Mouse (Mus musculus) heart, adult 2 months (tissue): Measurements from ENCODE around the gene H2-Ob. TPM values are rescaled to one million over a fixed set of nuclear protein-coding genes. Genes with fewer than 3 reads are reported as not detected.
A peak's percentile ranks its signal among the peaks of the same experiment; 100 is the strongest.

Experiments
- DNase-seq, 2 experiments: peaks; one replicate each; pipeline ENCODE4 v3.0.0; 2021
- H3K27ac ChIP-seq: fragments of 200-600 bp; 2 replicates; pipeline ENCODE4 v1.8.1; 2022
- H3K27me3 ChIP-seq: fragments of 200-500 bp; 2 replicates; pipeline ENCODE4 v1.6.1; 2012; ENCODE audit warnings: mild to moderate bottlenecking, low read length, inconsistent platforms, mixed read lengths; ENCODE audit not compliant: control insufficient read depth, insufficient read depth
- H3K36me3 ChIP-seq: fragments of 200-500 bp; 2 replicates; pipeline ENCODE4 v1.6.1; 2012; ENCODE audit warnings: low read length, inconsistent platforms; ENCODE audit not compliant: control insufficient read depth, insufficient read depth
- H3K4me1 ChIP-seq: fragments of 200-500 bp; 2 replicates; pipeline ENCODE4 v1.6.1; 2011; ENCODE audit warnings: low read length; ENCODE audit not compliant: control insufficient read depth, insufficient read depth
- H3K4me3 ChIP-seq: fragments of 200-600 bp; 2 replicates; pipeline ENCODE4 v1.8.1; 2022
- H3K79me2 ChIP-seq: fragments of 200-500 bp; replicated peaks from 2 replicates; pipeline ENCODE4 v1.6.1; 2012; ENCODE audit warnings: mild to moderate bottlenecking, inconsistent platforms, low read length, moderate library complexity, mixed read lengths; ENCODE audit not compliant: control insufficient read depth, insufficient read depth
- H3K9ac ChIP-seq: fragments of 200-500 bp; 2 replicates; pipeline ENCODE4 v1.6.1; 2012; ENCODE audit warnings: low read depth, mild to moderate bottlenecking, control low read depth, inconsistent platforms, low read length, mixed read lengths
- CTCF ChIP-seq: fragments of 200-600 bp; IDR thresholded peaks from 2 replicates; pipeline ENCODE4 v1.8.1; 2022; ENCODE audit warnings: antibody characterized with exemption, mild to moderate bottlenecking, moderate library complexity
- EP300 ChIP-seq: fragments of 200-500 bp; IDR thresholded peaks from 2 replicates; pipeline ENCODE4 v1.6.1; 2011; ENCODE audit warnings: low read depth, low read length, control low read depth; ENCODE audit not compliant: insufficient read depth
- POLR2A ChIP-seq: fragments of 200-500 bp; IDR thresholded peaks from 2 replicates; pipeline ENCODE4 v1.6.1; 2011; ENCODE audit warnings: mild to moderate bottlenecking, low read depth, low read length, control low read depth; ENCODE audit not compliant: insufficient read depth
- WGBS: fragments of 180-500 bp; shearing (Covaris S2); methylation state at CpG from one replicate; pipeline ENCODE4 v1.1.7; 2018; 5-methylcytosine and 5-hydroxymethylcytosine counted together
- intact Hi-C: fragments of 180-260 bp; cut with DNase I; formaldehyde crosslinking; loops from one replicate; pipeline ENCODE4 v1.15.1; 2025
- polyA plus RNA-seq: library from polyadenylated mRNA; depleted of rRNA; stranded (reverse); fragments of >200 nt; gene quantifications from 2 replicates; pipeline ENCODE4 v1.2.3, GENCODE M21; 2012
- total RNA-seq, 2 experiments: library from RNA; stranded (reverse); gene quantifications; 2 replicates each; pipeline ENCODE4 v1.2.3; 2021

H2-Ob gene
- total and polyA plus RNA-seq, 3 experiments, result 0.55 to 6.2 (median 1.0) TPM

DNA sequence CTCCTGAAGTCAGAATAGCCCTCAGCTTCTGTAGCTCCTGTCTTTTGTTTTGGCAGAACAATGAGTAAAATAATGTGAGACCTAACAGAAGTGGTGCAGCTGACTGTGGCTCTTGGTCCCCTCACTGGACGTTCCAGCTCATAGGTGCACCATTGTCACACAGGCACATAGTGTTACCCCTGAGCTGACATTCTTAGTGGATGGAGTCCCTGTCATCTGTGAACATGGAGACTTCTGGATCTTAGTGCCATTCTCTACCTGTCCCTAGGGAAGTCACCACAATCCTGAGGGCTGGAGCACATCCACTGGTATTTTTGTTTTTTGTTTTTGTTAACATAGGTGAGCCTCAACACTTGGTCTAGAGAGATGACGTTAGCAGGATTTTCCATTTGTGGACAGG lies 32.2 kb downstream of the H2-Ob start:
- DNase-seq, result no peak
- Histone ChIP-seq H3K4me3 (no peak overlapping the region), H3K79me2 (no peaks in the 10 kb centered on the region), H3K27ac (no peak overlapping the region), H3K27me3 (no peaks in the 10 kb centered on the region), H3K36me3 (no peaks in the 10 kb centered on the region), H3K9ac (no peak overlapping the region), H3K4me1 (no peaks in the 10 kb centered on the region)
- intact Hi-C loops, result no loop called here
- no peak for TF ChIP-seq CTCF
- no peak for TF ChIP-seq EP300
- TF ChIP-seq POLR2A, result no peak
- 58% methylated on average over 2 of the region's 2 CpGs for WGBS

DNA sequence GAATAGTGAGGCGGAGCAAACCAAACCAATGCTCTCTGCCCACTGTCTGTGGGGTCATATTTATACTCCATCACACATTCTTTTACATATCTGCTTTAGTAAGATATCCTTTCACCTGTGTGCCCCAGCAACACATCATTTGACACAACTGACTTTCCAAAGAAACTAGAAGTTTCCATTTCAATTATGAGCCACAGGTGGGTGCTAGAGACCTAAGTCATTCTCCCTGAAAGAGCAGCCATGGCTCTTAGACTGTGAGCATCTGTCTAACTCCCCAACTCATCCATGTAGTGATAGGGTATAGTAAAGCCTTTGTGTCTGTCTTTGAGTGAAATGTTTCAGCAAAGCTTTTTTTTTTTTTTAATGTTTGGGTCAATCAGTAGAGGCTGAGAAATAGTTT lies 33.4 kb downstream of the H2-Ob start:
- 87% methylated on average over 1 of the region's 1 CpGs for WGBS
- Histone ChIP-seq H3K36me3 (no peaks in the 10 kb centered on the region), H3K4me3 (no peak overlapping the region), H3K27me3 (no peaks in the 10 kb centered on the region), H3K27ac (no peak overlapping the region), H3K9ac (no peak overlapping the region), H3K79me2 (no peaks in the 10 kb centered on the region), H3K4me1 (no peaks in the 10 kb centered on the region)
- 0 out of 2 replicates have a peak, but pooled peaks have one; percentile 5 for TF ChIP-seq CTCF
- TF ChIP-seq POLR2A, result no peak
- TF ChIP-seq EP300, result no peak
- intact Hi-C loops, result no loop called here
- no peak for DNase-seq

DNA sequence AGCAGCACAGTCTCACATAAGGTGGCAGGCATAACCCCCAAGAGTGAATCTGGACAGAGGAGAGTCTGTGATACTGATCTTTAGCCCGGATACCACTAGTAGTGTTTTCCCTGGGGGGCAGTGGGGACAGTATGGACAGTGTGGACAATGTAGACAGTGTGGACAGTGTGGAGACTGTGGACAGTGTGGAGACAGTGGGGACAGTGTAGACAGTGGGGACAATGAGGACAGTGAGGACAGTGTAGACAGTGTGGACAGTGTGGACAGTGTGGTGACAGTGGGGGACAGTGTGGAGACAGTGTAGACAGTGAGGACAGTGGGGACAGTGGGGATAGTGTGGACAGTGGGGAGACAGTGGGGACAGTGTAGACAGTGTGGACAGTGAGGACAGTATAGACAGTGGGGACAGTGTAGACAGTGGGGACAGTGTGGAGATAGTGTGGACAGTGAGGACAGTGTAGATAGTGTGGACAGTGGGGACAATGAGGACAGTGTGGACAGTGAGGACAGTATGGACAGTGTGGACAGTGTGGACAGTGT lies 41.9 kb downstream of the H2-Ob start:
- H3K27ac ChIP-seq, result no peak overlapping the region
- H3K27me3 ChIP-seq, result no peaks in the 10 kb centered on the region
- no peak for DNase-seq
- intact Hi-C loops, result no loop called here
- H3K79me2 ChIP-seq, result no peaks in the 10 kb centered on the region
- H3K9ac ChIP-seq, result no peak overlapping the region
- no peaks in the 10 kb centered on the region for H3K4me1 ChIP-seq
- H3K4me3 ChIP-seq, result no peak overlapping the region
- TF ChIP-seq CTCF (no peak), EP300 (no peak), POLR2A (no peak)
- WGBS, result 55% methylated on average over 1 of the region's 1 CpGs
- H3K36me3 ChIP-seq, result no peaks in the 10 kb centered on the region

DNA sequence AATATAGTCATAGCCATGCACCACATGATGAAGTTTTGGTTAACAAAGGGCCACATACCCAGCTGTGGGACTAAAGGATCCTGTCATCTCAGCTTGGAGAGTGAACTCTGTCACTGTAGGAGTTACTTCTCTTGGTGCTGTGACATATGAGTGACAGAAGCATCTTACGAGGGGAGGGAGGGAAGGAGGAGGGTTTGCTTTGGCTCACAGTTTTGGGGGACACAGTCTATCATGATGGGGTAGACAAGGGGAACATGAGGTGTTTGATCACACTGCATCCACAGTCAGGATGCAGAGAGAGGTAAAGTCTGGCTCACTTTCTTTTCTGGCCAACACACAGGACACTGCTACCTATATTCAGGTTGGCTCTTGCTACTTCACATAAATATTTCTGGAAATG lies 43.1 kb downstream of the H2-Ob start:
- Histone ChIP-seq H3K4me1 (no peaks in the 10 kb centered on the region), H3K27me3 (no peaks in the 10 kb centered on the region), H3K9ac (no peak overlapping the region), H3K27ac (no peak overlapping the region), H3K4me3 (no peak overlapping the region), H3K79me2 (no peaks in the 10 kb centered on the region), H3K36me3 (no peaks in the 10 kb centered on the region)
- WGBS, result 48% methylated on average over 1 of the region's 1 CpGs
- TF ChIP-seq POLR2A (no peak), EP300 (no peak), CTCF (no peak)
- no peak for DNase-seq
- intact Hi-C loops, result no loop called here

DNA sequence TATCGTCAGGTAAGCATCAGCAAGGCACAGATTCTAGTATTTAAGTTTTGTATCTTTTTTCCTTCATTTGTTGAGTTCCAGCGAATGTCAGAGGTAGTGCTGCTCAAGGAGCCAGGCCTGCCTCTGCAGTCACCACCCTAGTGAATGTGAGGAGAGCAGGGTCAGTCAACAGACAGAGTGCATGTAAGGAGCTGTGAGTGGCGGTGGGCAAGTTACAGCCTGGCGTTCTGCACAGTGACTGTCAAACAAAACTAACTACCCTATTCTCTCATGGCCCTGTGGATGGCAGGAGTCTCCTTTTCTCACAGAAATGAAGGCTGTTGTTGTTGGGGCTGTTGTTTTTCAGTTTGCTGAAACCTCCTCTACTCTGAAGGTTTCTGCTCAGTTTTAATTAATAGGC lies 46.7 kb downstream of the H2-Ob start:
- TF ChIP-seq EP300, result no peak
- TF ChIP-seq POLR2A, result no peak
- TF ChIP-seq CTCF, result no peak
- no peak overlapping the region for H3K4me3 ChIP-seq
- H3K4me1 ChIP-seq, result no peaks in the 10 kb centered on the region
- H3K9ac ChIP-seq, result no peak overlapping the region
- DNase-seq, result no peak
- H3K27ac ChIP-seq, result no peak overlapping the region
- H3K36me3 ChIP-seq, result no peaks in the 10 kb centered on the region
- WGBS, result 79% methylated on average over 4 of the region's 4 CpGs
- H3K79me2 ChIP-seq, result no peaks in the 10 kb centered on the region
- H3K27me3 ChIP-seq, result no peaks in the 10 kb centered on the region
- intact Hi-C loops, result no loop called here

DNA sequence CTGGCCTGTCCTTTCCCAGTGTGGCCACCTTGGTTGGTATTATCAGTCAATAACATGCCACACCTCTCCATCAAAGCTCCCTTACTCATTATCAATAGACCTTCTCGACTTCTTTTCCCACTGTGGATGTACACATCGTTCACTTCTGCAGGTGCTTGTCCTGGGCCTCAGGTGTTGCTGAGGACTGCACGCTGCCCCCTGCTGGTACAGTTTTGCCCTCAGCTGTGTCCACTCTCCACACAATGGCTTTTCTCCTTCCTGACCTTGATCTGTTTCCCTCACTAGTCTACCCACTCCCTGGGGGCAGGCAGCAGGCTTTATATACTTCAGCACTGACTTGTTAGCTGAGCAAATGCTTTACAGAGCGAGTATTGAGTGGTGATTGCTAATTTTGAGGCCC lies 47.1 kb downstream of the H2-Ob start:
- Histone ChIP-seq H3K4me1 (no peaks in the 10 kb centered on the region), H3K27me3 (no peaks in the 10 kb centered on the region), H3K79me2 (no peaks in the 10 kb centered on the region), H3K9ac (no peak overlapping the region), H3K27ac (no peak overlapping the region), H3K36me3 (no peaks in the 10 kb centered on the region), H3K4me3 (no peak overlapping the region)
- 42% methylated on average over 4 of the region's 4 CpGs for WGBS
- TF ChIP-seq EP300 (no peak), CTCF (peak; percentile 59)
- peak in 1 of 2 experiments; percentile 39 for DNase-seq
- intact Hi-C loops, result no loop called here

DNA sequence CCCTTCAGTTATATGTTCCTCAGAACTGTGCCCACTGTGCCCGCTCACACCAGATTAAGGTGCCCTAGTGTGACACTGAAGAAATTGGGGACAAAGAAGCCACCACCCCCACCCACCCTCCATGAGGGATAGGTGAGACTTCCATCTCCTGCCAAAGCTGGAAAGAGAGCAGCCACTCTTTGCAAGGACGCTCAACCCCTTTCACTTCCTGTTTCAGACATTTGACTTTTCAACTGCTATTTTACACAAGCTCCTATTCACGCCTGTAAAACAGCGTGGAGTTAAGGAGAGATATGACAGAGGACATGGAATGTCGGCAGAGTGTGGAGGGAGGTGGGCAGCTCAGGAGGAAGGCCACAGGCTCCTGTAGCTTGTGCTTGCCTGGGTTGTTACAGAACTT lies 47.8 kb downstream of the H2-Ob start:
- H3K9ac ChIP-seq, result no peak overlapping the region
- intact Hi-C loops, result no loop called here
- no peaks in the 10 kb centered on the region for H3K79me2 ChIP-seq
- H3K27me3 ChIP-seq, result no peaks in the 10 kb centered on the region
- no peak for TF ChIP-seq POLR2A
- no peak for TF ChIP-seq EP300
- no peak for TF ChIP-seq CTCF
- no peak overlapping the region for H3K27ac ChIP-seq
- no peaks in the 10 kb centered on the region for H3K36me3 ChIP-seq
- DNase-seq, result no peak
- no peaks in the 10 kb centered on the region for H3K4me1 ChIP-seq
- H3K4me3 ChIP-seq, result no peak overlapping the region
- 51% methylated on average over 5 of the region's 5 CpGs for WGBS
